Mouse (Mus musculus) T-cell, adult 2 months (primary cell): ENCODE results near the gene Adgrb2.
A peak's percentile ranks its signal among the peaks of the same experiment; 100 is the strongest.

Source experiments
- DNase-seq: peaks from one replicate; pipeline ENCODE4 v3.0.0; 2022; ENCODE audit warnings: low spot score

Gene Adgrb2

DNA sequence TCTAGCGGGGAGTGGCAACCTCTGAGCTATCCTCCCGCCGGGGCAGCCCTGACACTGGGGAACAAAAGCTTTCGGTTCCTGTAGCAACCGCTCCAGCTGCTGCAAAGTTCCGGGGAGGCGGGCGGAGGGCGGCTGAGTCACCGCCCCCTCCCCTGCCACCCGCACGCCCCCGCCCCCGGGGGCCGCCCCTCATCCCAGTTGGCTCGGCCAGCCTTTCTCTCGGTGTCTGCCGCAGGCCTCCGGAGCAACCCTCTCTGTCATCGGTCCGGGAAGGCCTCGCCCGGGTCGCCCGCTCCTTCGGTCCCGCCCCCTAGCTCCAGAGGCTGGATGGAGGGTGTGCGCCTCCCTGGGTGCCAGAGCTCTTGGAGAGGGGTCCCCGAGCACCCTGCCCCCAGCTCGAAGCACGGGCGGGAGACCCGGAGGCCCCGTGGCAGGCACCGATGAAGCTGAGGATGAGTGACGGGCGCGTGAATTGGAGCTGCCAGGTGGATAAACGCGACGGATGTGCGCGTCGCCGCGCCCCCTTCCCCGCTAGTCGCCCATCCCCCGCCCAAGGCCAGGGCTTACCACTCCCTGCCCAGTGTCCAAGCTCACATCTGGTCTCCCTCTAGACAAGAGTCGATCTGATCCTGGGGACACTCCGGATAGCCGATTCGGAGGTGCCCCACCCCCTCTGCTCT is 3.3 kb downstream of the Adgrb2 start:
- peak; percentile 37 for DNase-seq

GRCm38 (mm10) chr4:129989925-129990324 is 5.3 kb downstream of the Adgrb2 start:
- no peak for DNase-seq

DNA sequence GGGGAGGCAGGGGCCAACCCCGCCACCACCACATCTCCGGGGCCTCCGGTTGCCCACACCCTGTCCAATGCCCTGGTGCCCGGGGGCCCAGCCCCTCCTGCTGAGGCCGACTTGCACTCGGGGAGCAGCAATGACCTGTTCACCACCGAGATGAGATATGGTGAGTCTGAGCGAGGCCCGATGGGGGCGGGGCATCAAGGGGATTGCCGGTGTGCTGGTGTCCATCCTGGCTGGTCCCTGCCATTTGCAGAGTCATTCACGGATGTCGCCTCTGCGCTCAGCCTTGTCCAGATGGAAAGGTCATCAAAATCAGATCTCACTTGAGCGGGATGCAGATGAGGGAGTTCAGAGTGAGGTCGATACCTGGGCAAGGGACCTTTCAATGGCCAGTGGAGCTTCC is 8.1 kb downstream of the Adgrb2 start:
- no peak for DNase-seq

GRCm38 (mm10) chr4:129993213-129993612 is 8.5 kb downstream of the Adgrb2 start:
- no peak for DNase-seq

DNA sequence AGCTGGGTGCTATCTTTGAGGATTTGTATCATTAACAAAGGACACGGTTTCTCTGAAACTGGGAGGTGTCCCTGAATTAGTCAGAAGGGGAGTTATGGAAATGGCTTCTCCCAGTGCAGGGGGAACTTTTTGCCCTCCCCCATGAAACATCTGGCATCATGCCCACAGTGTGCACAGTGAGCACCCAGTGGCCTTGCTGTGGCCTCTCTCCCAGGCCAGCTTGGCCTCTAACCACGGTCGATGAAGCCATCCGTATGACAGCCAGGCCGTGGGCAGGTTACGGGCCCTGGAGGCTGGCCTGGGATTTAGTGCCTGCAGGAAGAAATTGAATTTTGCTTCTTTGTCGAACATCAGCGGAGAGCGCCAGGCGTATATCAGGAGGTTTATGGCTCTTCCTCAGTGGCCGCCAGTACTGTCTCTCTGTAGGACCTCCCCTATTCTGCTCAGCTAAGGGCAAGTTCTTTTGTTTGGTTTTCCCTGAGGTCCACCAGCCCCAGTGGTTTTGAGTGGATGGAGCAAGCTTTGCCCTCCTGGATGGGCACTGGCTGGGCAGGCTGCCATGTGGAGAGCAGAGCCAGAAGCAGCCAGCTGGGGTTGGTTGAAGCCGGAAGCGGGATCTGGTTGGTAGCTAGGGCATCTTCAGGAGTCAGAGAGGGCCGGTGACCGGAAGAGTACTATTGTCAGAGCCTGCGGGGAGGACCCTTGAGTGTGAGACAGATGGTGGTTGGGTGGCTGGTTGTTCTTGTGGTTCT is 9.4 kb downstream of the Adgrb2 start:
- DNase-seq, result no peak

GRCm38 (mm10) chr4:129994728-129995127 is 10.1 kb downstream of the Adgrb2 start:
- DNase-seq, result no peak

DNA sequence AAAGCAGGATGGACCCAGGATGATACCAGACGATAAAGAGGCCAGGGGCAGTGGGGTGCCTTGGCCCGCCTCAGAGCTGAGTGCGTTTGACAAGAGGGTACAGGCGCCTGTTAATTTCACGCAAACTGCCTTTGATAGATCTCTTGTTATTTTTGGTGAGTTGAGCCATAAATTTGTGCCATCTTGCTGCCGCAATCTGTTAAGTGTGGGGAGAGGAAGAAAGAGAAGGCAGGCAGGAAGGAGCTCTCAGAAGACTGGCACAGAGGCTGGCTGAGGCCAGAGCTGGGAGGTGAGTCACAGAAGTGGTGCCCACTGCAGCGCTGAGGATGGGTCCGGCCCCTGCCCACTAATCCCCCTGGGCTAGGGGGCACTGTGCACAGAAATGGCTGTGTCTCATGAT is 10.6 kb downstream of the Adgrb2 start:
- DNase-seq, result no peak

DNA sequence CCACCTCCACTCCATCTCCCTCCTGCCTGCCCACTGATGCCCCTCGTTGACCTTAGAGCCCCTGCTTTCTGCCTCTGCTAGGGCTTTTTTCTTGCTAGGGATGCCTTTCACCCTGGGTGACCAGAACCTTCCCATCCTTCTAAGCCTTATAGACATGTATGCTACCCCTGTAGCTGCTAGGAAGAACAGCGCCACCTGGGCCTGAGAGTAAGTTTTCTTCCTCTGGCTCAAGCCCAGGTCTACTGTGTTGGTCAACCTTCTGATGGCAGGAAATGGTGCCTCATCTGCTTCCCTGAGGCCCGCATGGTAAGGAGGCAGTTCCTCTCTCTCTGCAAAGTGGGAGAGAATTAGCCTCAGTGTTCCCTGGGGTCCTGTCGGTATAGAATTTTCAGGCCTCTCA is 11.3 kb downstream of the Adgrb2 start:
- DNase-seq, result no peak

DNA sequence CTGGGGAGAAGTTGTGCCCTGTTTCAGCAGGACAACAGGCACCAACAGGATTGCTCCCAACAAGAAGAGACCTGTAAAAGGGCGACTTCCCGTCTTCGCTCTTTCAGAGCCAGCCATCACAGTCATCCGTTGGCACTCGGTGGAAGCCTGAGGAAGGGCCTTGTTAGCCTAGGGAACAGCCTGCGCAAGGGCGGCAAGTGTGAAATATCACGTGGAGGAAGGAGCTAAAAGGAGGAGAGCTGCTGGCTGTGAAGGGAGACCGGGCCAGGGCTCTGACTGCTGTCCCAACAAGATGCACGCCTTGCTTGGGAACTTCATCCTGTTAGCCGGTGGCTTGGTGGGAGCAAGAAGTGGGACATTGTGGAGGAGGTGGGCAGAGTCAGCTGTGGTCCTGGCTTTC is 13.5 kb downstream of the Adgrb2 start:
- no peak for DNase-seq

- DNase-seq, result no peak
Observed at GRCm38 (mm10) chr4:130001710-130002109, 17.0 kb downstream of the Adgrb2 start.

GRCm38 (mm10) chr4:130002157-130002556 is 17.5 kb downstream of the Adgrb2 start:
- DNase-seq, result no peak

DNA sequence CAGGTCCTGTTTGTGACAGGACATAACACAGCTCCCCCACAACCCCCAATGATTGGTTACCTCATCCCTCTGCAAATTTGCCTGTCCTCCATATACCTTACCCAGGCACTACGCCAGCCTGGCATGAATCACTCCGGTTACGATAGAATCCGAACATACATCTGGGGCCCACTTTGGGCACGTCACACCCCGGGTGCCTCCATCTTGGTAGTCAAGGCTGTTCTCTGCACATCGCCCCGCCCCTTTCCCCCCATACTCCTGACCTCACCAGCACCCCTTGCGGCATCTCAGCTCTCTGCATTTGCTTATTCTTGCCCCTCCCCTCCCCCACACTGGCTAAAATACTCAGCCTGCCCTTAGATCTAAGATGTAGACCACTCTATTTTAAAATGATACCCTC is 20.9 kb downstream of the Adgrb2 start:
- DNase-seq, result no peak

DNA sequence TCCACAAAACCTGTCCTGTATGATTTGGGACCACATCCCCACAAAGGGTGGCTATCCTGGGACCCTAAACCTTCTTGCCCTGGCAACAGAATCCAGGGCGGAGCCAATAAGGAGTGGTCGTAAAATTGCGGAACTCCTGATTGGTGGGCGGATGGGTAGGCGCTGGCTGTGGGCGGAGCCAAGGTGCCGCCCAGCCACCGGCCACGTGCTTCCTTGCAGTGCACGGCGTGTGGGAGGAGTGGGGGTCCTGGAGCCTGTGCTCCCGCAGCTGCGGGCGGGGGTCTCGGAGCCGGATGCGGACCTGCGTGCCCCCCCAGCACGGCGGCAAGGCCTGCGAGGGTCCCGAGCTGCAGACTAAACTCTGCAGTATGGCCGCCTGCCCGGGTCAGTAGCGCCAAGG is 21.9 kb downstream of the Adgrb2 start:
- no peak for DNase-seq

GRCm38 (mm10) chr4:130009043-130009442 is 24.4 kb downstream of the Adgrb2 start:
- no peak for DNase-seq

DNA sequence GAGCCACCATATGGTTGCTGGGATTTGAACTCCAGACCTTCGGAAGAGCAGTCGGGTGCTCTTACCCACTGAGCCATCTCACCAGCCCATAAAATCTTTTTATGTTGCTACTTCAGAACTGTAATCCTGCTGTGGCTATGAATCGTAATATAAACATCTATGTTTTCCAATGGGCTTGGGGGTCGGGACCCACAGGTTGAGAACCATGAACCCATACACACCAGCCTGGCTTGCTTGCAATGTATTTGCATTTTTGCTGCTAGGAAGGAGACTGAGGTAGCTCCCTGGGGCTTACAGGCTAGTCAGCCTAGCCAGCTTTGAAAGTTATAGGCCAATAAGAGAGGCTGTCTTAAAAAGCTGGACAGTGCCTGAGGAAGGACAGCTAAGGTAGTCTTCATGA is 26.1 kb downstream of the Adgrb2 start:
- DNase-seq, result no peak

GRCm38 (mm10) chr4:130012234-130012633 is 27.6 kb downstream of the Adgrb2 start:
- DNase-seq, result no peak

GRCm38 (mm10) chr4:130013111-130013510 is 28.4 kb downstream of the Adgrb2 start:
- no peak for DNase-seq

DNA sequence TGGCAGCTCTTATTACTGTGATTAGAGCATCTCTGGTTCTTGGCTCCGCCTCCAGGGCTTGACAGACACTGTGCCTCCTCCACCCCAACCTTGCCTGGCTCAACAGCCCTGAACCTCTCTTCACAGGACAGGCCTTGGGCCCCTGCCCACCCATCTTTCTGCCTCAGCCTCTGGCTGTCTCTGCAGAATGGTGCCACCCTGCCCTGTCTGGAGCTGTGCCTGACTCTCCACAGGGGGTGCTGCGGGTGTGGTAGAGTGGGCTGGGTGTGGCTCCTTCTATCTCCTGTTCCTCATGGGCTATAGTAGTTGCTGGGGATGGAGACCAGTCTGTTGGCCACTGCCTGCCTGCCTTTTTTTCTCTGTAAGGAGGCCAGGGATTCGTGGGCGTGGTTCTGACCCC is 31.3 kb downstream of the Adgrb2 start:
- DNase-seq, result no peak

DNA sequence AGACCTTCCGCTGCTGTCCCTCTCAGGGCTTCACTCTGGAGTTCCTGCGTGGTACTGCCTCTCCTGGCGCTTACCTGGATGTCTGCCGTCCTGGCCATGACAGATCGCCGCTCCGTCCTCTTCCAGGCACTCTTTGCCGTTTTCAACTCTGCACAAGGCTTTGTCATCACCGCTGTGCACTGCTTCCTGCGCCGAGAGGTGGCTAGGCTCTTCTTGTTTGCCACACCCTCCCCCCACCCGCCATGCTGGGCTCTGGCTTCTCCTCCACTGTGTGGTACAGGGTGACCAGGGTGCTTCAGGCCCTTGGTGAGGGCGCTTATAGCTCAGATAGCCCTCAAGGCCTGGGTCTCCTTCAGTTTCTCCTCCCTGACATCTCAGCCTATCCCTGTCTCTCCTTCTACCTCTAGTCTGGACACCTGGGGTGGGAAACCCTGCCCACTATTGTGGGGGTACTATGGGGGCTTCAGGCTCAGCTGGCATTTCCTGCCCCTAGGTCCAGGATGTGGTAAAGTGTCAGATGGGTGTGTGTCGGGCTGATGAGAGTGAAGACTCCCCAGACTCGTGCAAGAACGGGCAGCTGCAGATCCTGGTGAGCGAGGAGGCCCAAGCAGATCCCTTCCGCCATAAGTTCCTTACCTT is 32.5 kb downstream of the Adgrb2 start:
- peak; percentile 21 for DNase-seq

- DNase-seq, result no peak
Observed at GRCm38 (mm10) chr4:130022952-130023351, 38.3 kb downstream of the Adgrb2 start.

DNA sequence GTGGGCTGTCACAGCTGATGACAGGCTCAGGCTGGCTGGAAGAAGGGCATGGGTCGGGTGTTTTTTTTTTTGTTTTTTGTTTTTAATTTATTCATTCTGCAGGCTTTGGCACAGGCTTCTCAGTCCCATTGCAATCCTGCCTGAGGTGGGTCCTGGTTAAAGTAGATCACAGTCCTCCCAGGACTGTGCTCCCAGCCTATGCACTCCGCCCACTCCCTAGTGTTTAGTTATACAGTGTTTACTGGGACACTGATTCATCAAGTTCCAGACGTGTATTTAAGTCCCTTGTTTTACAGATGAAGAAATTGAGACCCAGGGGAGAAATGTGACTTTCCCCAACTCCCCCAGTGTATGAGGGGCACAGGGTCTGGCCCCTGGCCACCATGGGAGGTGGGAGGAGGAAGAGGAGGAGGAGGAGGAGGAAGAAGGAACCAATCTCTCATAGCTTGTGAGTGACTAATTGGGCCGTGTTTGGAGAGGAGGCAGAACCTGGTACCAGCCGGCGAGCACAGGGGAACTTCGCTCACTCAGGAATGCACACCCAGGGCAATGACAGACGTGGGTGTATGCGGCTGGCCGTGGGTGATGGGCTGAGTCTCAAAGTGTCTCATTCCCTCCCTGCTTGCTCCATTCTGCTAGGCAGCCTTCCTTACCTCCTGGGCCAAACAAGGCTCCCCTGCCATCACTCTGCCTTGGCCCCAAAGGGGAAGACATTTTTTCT is 39.0 kb downstream of the Adgrb2 start:
- DNase-seq, result no peak

GRCm38 (mm10) chr4:130025544-130025943 is 40.9 kb downstream of the Adgrb2 start:
- DNase-seq, result no peak

DNA sequence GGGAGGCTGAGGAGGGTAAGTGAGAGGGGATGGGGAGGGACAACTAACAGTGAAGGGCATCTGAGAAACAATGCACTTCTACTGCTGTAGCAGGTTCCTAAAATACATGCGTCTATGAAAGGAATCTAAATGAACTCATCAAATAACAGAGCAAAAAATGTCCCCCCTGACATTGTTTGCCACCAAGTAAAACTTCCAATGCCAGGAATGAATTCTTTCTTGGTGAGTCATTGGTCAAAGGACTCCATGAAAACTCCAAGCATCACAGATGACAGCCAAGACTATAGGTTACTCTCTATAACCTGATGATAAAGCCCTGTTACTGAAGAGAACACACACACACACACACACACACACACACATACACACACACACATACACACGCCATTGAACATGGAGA is 46.5 kb downstream of the Adgrb2 start:
- DNase-seq, result no peak
